26 mouse cellular contexts compared by ENCODE assay signal in the genomic region with DNA sequence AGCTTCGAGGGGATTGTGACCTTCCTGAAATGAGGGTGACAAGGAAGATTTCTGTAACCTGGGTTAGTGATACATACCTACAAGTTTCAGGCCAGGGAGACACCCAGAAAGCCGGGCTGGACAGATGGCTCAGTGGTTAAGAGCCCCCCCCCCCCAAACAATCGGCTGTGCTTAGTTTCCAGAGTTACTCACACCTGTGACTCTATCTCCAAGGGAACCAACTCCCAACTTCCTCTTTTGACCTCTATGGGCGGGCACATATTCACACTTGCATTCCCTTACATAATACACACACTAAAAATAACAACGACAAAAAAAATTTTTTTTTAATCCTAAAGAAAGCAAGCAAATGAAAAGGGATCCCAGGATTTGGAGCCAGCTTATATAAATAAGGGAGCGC.
DNase-seq lines count a peak whose midpoint lies in the region; ATAC-seq and TF ChIP-seq lines count a peak whose summit lies in the region.
"Had no signal": no experiment of that assay in that cellular context is flagged by ENCODE, and none has a peak within 500 bp of the region (broad histone marks: within the 10 kb centered on the region; RNA-seq: fewer than 3 reads in every experiment).

No protein-coding gene starts in this region.

- intact Hi-C loops in heart, postnatal 25 days (cut with DNase I): no loop called here

- H3K27me3 ChIP-seq in heart, embryonic 10.5 days (ENCODE audit: insufficient read depth, poor library complexity, severe bottlenecking): no peaks in the 10 kb centered on the region
- H3K27me3 ChIP-seq in heart, embryonic 15.5 days: no peaks in the 10 kb centered on the region
- H3K27me3 ChIP-seq in MEL (ENCODE audit: control insufficient read depth in 1 of 2, insufficient read depth in 2 of 2, low read length in 2 of 2): no peaks in the 10 kb centered on the region
- no peaks in the 10 kb centered on the region for H3K27me3 ChIP-seq in forebrain, postnatal 0 days (ENCODE audit: insufficient read depth, low read length)
- H3K27me3 ChIP-seq: CH12.LX; embryonic facial prominence, embryonic 13.5 days; forebrain, embryonic 15.5 days; kidney, embryonic 15.5 days; limb, embryonic 12.5 days; liver, embryonic 15.5 days; neural tube, embryonic 12.5 days had no signal

- TF ChIP-seq CTCF in MEL (IDR thresholded peaks at IDR 0.05 in 2 of 3, conservative IDR thresholded peaks at IDR 0.05 in 1 of 3; ENCODE audit: control insufficient read depth in 1 of 3, insufficient read depth in 1 of 3, low read depth in 2 of 3, low read length in 3 of 3, poor library complexity in 1 of 3, severe bottlenecking in 1 of 3): no peak
- TF ChIP-seq CTCF in forebrain, postnatal 0 days (IDR thresholded peaks at IDR 0.05; ENCODE audit: low read depth): no peak

- H3K79me2 ChIP-seq in MEL (ENCODE audit: control insufficient read depth, insufficient read depth, low read length, poor library complexity): no peaks in the 10 kb centered on the region

- DNase-seq in heart, adult 11 months: peak; percentile 69
- DNase-seq in heart, embryonic 10.5 days (ENCODE audit: low spot score): no peak
- DNase-seq in heart, postnatal 25 days (ENCODE audit: low spot score): no peak
- DNase-seq in MEL (ENCODE audit: low read depth, low spot score): peak; percentile 5
- no peak for DNase-seq in right cerebral cortex, postnatal 4 days
- DNase-seq in forebrain, postnatal 0 days: no peak
- DNase-seq: adrenal gland, adult 8-10 months; cerebellum, adult 9-10 months; gastrocnemius, adult 2 months; kidney, adult 18-20 months; kidney, postnatal 25 days had no signal

- H3K9me3 ChIP-seq in heart, embryonic 10.5 days: no peaks in the 10 kb centered on the region
- H3K9me3 ChIP-seq in heart, embryonic 15.5 days (replicated peaks): no peaks in the 10 kb centered on the region
- no peaks in the 10 kb centered on the region for H3K9me3 ChIP-seq in MEL (replicated peaks; ENCODE audit: insufficient read depth, low read length)
- no peaks in the 10 kb centered on the region for H3K9me3 ChIP-seq in forebrain, postnatal 0 days (ENCODE audit: low read length)
- H3K9me3 ChIP-seq: embryonic facial prominence, embryonic 13.5 days; forebrain, embryonic 10.5 days; forebrain, embryonic 15.5 days; kidney, embryonic 15.5 days; limb, embryonic 12.5 days; liver, embryonic 15.5 days; midbrain, embryonic 10.5 days; neural tube, embryonic 12.5 days had no signal

- TF ChIP-seq POLR2A in MEL (IDR thresholded peaks at IDR 0.05; ENCODE audit: control insufficient read depth in 1 of 2, insufficient read depth in 1 of 2, low read depth in 1 of 2, low read length in 2 of 2, poor library complexity in 1 of 2): no peak

- H3K9ac ChIP-seq in heart, embryonic 15.5 days: no peak overlapping the region
- no peak overlapping the region for H3K9ac ChIP-seq in MEL (ENCODE audit: control insufficient read depth, low read depth, low read length, poor library complexity, severe bottlenecking)
- H3K9ac ChIP-seq in forebrain, postnatal 0 days: no peak overlapping the region
- H3K9ac ChIP-seq: embryonic facial prominence, embryonic 13.5 days; forebrain, embryonic 15.5 days; kidney, embryonic 15.5 days; limb, embryonic 12.5 days; liver, embryonic 15.5 days; neural tube, embryonic 12.5 days had no signal

- no peak for ATAC-seq in heart, embryonic 15.5 days (replicated peaks; ENCODE audit: insufficient number of reproducible peaks, insufficient read depth, low FRiP score, low read depth)
- peak; percentile 69 for ATAC-seq in megakaryocyte progenitor cell, adult 5-6 weeks (replicated peaks; ENCODE audit: poor library complexity)
- ATAC-seq in forebrain, postnatal 0 days: no peak
- ATAC-seq: forebrain, embryonic 15.5 days; hindbrain, embryonic 16.5 days; lung, postnatal 0 days had no signal

- no peak overlapping the region for H3K27ac ChIP-seq in heart, embryonic 10.5 days
- H3K27ac ChIP-seq in heart, embryonic 15.5 days: no peak overlapping the region
- H3K27ac ChIP-seq in MEL (ENCODE audit: control insufficient read depth, low read depth, low read length): no peak overlapping the region
- H3K27ac ChIP-seq in forebrain, postnatal 0 days (ENCODE audit: low read depth, low read length): no peak overlapping the region
- H3K27ac ChIP-seq: embryonic facial prominence, embryonic 13.5 days; forebrain, embryonic 10.5 days; forebrain, embryonic 15.5 days; gastrocnemius, adult 2 months; kidney, embryonic 15.5 days; limb, embryonic 12.5 days; liver, embryonic 15.5 days; macrophage; midbrain, embryonic 10.5 days; neural tube, embryonic 12.5 days had no signal

- WGBS in heart, embryonic 10.5 days: 60% methylated on average over 6 of the region's 6 CpGs
- 41% methylated on average over 6 of the region's 6 CpGs for WGBS in heart, embryonic 15.5 days
- 67% methylated on average over 6 of the region's 6 CpGs for WGBS in forebrain, postnatal 0 days

- H3K36me3 ChIP-seq in heart, embryonic 10.5 days: no peaks in the 10 kb centered on the region
- no peaks in the 10 kb centered on the region for H3K36me3 ChIP-seq in heart, embryonic 15.5 days
- H3K36me3 ChIP-seq in MEL (ENCODE audit: control insufficient read depth in 1 of 2, insufficient read depth in 2 of 2, low read length in 2 of 2): no peaks in the 10 kb centered on the region
- no peaks in the 10 kb centered on the region for H3K36me3 ChIP-seq in forebrain, postnatal 0 days (ENCODE audit: insufficient read depth)
- H3K36me3 ChIP-seq: embryonic facial prominence, embryonic 13.5 days; forebrain, embryonic 10.5 days; forebrain, embryonic 15.5 days; kidney, embryonic 15.5 days; limb, embryonic 12.5 days; liver, embryonic 15.5 days; midbrain, embryonic 10.5 days; neural tube, embryonic 12.5 days had no signal

- H3K4me2 ChIP-seq in heart, embryonic 15.5 days: peak overlapping the region; percentile 32; the same call in 1 of the 2 replicates
- no peak overlapping the region for H3K4me2 ChIP-seq in forebrain, postnatal 0 days (ENCODE audit: low read depth)
- H3K4me2 ChIP-seq: embryonic facial prominence, embryonic 13.5 days; forebrain, embryonic 15.5 days; kidney, embryonic 15.5 days; limb, embryonic 12.5 days; liver, embryonic 15.5 days; neural tube, embryonic 12.5 days had no signal

- TF ChIP-seq RAD21 in MEL (IDR thresholded peaks at IDR 0.05; ENCODE audit: low read depth, low read length): no peak

- no peak for TF ChIP-seq EP300 in MEL (IDR thresholded peaks at IDR 0.05; ENCODE audit: low read depth in 1 of 2, low read length in 2 of 2)

- no peak overlapping the region for H3K4me3 ChIP-seq in heart, embryonic 10.5 days
- no peak overlapping the region for H3K4me3 ChIP-seq in heart, embryonic 15.5 days
- no peak overlapping the region for H3K4me3 ChIP-seq in MEL (ENCODE audit: control insufficient read depth in 1 of 2, insufficient read depth in 1 of 2, low read depth in 2 of 2, low read length in 2 of 2)
- H3K4me3 ChIP-seq in forebrain, postnatal 0 days (ENCODE audit: low read depth, low read length): no peak overlapping the region
- H3K4me3 ChIP-seq: embryonic facial prominence, embryonic 13.5 days; forebrain, embryonic 10.5 days; forebrain, embryonic 15.5 days; gastrocnemius, adult 2 months; kidney, embryonic 15.5 days; limb, embryonic 12.5 days; liver, embryonic 15.5 days; midbrain, embryonic 10.5 days; myocyte; neural tube, embryonic 12.5 days had no signal

- H3K4me1 ChIP-seq in heart, embryonic 10.5 days: no peaks in the 10 kb centered on the region; the same call in 1 of the 2 replicates
- H3K4me1 ChIP-seq in heart, embryonic 15.5 days (replicated peaks): peaks cover 20% of the 10 kb centered on the region
- no peaks in the 10 kb centered on the region for H3K4me1 ChIP-seq in MEL (ENCODE audit: control insufficient read depth in 1 of 2, insufficient read depth in 2 of 2, low read length in 2 of 2)
- no peaks in the 10 kb centered on the region for H3K4me1 ChIP-seq in forebrain, postnatal 0 days (ENCODE audit: insufficient read depth)
- H3K4me1 ChIP-seq: forebrain, embryonic 15.5 days; kidney, embryonic 15.5 days; limb, embryonic 12.5 days; liver, embryonic 15.5 days; neural tube, embryonic 12.5 days had no signal

TF ChIP-seq in MEL, 35 proteins besides CTCF, POLR2A, EP300 and RAD21:
- TF ChIP-seq TAL1 (IDR thresholded peaks at IDR 0.05; ENCODE audit: low read length) (no peak), MXI1 (IDR thresholded peaks at IDR 0.05; ENCODE audit: low read depth, low read length) (no peak), E2F4 (IDR thresholded peaks at IDR 0.05; ENCODE audit: borderline replicate concordance, low read depth, low read length) (no peak), CHD2 (IDR thresholded peaks at IDR 0.05; ENCODE audit: low read length) (no peak), POLR2AphosphoS2 (IDR thresholded peaks at IDR 0.05; ENCODE audit: low read length) (no peak), BHLHE40 (IDR thresholded peaks at IDR 0.05; ENCODE audit: borderline replicate concordance, low read depth, low read length) (no peak), MYC (IDR thresholded peaks at IDR 0.05; ENCODE audit: low read depth, low read length) (no peak), POLR2AphosphoS5 (IDR thresholded peaks at IDR 0.05; ENCODE audit: borderline replicate concordance, low read depth, low read length) (no peak), KAT2A (conservative IDR thresholded peaks at IDR 0.05; ENCODE audit: low read depth, low read length) (no peak), HCFC1 (IDR thresholded peaks at IDR 0.05; ENCODE audit: low read depth, low read length) (no peak), MAFK (IDR thresholded peaks at IDR 0.05; ENCODE audit: borderline replicate concordance, low read depth, low read length) (no peak)
TF ChIP-seq in MEL: peak in this region for 0.

Comparison
In these comparisons a context has a peak if more than half of its experiments do, and no peak if none do; other contexts are left out.
1. DNase-seq: peak in heart, adult 11 months (single experiment) and MEL (single experiment); none in heart, embryonic 10.5 days (single experiment), heart, postnatal 25 days (single experiment), right cerebral cortex, postnatal 4 days (single experiment) and forebrain, postnatal 0 days (single experiment).